Mouse (Mus musculus) cerebellum, postnatal 36 days (tissue): ENCODE measurements around the gene Zfp791.
A peak's percentile ranks its signal among the peaks of the same experiment; 100 is the strongest.
"Not testable (repeated sequence)": the region's sequence is repeated elsewhere in the genome, so short reads cannot be mapped to it uniquely, and the experiment has no call there.

Experiments used
- DNase-seq, 2 experiments: peaks; one replicate each; pipeline ENCODE4 v3.0.0; 2021 to 2022; ENCODE audit warnings: mixed read lengths in 2 of 2

The Zfp791 gene

DNA sequence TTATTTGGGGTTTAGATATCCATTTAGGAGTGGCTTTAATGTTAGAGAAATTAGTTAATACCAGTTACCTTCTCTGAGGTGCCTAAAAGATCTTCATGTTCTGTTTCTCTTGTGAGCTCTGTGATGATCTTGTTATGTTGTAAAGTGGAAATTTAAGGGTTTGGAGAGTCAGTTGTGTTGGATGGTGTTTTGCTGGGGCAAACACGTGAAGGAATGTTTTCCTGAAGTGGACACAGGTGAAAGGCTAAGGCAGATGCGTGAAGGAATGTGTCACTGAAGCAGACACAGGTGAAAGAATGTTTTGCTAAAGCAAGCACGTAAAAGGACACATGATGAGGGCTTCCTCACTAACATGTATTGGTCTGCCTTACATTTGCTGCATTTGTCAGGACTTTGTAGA lies at the start of gene Zfp791:
Zfp791 (minus strand) TSS at position 101 of the 400 bp plus-strand sequence.
- no peak for DNase-seq

DNA sequence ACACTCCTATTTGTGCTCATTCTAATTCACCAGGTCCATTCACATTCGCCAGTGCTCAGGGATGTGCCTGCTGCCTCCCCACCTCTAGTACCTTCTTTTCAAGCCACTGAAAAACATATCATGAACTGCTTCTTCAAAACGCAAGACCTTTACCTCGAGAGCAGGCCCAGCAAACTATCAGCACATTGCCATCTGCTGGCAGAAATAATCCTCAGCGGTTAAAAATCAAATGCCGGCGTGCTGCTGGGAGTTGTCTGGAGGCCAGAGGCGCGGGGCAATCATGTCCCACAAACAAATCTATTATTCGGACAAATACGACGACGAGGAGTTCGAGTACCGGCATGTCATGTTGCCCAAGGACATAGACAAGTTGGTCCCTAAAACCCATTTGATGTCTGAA lies 48.4 kb upstream of the Zfp791 start:
- DNase-seq: peak; percentile 33 to 47

DNA sequence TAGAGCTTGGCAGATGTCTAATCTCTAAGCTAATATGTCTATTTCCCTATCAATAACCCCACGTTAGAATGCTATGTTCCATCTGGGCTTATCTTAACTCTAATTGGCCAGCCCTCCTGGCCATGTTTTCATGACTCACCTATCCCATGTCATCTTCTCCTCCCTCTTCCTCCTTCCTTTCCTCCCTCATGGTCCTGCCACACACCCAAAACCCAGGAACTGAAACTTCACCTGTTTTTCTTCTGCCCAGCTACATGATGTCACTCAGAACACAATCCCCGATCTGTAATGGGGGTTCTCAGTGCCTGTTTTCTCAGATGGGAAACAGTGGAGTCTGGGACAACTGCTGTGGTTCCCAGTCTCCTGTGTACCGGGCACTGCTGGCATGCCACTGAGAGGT lies 28.7 kb upstream of the Zfp791 start, which contains the start of gene Cks1brt:
Cks1brt (plus strand) TSS at position 301 of the 400 bp plus-strand sequence.
- DNase-seq: no peak

DNA sequence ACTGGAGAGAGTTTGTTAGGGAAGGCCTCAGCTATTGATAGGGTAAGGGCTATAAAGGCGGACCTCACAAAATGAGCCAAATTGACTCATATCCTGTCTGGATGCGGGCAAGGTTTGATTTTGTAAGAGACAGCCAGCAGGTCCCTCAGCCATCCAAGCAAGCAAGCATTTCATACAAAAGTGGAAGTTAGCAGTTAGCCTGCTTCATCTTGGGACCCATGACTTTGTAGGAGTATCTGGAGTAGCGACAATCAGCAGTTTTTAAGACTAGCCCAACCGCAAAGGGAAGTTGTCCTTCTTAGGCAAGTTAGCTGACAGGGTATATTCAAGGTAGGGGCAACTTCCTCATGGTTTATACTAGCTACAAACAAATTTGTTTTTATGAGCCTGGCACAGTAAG lies 19.6 kb upstream of the Zfp791 start:
- DNase-seq: no peak

DNA sequence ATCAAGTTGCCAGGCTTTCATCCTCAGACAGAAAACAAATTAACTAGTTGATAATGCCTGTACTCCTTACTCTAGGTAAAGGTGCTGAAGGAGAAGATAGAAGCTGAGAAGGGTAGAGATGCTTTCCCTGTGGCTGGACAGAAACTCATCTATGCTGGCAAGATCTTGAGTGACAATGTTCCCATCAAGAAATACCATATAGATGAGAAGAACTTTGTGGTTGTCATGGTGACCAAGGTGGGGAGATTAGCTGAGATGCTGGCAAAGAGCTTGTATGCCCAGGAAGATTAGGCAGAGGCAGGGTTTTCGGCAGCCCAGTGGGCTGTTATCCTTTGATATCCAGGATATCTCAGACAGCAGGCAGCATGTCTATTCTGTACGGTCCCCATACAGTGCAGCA lies 12.8 kb upstream of the Zfp791 start:
- not testable (repeated sequence) for DNase-seq

DNA sequence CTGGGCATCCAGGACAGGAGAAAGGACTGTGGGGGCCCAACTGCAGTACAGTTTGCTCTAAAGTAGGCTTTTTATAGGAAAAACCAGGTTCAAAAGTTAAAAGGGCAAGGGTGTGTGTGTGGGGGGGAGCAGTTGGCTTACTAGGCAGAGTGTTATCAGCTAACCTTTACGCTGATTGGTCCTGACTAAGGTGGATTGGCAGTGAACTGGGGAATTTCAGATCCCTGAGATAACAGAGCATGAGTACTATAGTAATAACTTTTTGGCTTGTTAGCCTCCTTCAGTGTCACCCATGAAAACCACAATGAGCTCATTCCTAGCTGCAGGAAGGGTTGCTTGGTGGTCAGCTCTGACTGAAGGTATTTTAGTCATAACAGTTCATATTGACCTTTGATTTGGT lies 9.4 kb upstream of the Zfp791 start:
- no peak for DNase-seq

DNA sequence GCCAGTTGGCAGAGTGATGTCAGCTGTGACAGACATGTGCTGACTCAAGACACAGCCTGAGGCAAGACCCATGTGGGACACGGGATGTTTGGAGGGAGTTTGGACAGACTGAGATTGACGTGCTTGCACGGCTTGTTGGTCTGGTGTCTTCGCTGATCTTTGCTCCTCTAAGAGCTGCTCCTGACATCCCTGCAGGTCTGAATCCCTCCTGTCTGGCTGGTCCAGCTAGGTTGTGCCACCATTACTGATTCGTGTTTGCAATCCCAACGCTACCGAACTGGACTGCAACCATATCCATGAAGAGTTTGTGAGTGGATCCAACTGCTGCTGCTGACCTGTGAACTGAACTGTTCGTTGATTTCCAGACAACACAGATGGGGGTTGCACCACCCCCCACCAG lies 796 bp upstream of the Zfp791 start:
- no peak for DNase-seq

DNA sequence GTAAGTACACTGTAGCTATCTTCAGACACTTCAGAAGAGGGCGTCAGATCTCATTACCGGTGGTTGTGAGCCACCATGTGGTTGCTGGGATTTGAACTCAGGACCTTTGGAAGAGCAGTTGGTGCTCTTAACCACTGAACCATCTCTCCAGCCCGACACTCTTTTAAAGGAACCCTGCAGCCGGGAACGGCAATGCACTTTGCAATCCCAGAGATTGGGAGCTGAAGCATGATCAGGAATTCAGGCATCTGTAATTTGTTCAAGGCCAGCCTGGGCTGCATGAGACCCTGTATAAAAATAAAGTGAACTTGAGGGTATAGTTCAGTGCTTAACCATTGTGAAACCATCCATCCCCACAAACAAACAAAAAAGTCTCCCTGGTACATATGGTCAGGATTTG lies 2.6 kb downstream of the Zfp791 start:
- not testable (repeated sequence) for DNase-seq

DNA sequence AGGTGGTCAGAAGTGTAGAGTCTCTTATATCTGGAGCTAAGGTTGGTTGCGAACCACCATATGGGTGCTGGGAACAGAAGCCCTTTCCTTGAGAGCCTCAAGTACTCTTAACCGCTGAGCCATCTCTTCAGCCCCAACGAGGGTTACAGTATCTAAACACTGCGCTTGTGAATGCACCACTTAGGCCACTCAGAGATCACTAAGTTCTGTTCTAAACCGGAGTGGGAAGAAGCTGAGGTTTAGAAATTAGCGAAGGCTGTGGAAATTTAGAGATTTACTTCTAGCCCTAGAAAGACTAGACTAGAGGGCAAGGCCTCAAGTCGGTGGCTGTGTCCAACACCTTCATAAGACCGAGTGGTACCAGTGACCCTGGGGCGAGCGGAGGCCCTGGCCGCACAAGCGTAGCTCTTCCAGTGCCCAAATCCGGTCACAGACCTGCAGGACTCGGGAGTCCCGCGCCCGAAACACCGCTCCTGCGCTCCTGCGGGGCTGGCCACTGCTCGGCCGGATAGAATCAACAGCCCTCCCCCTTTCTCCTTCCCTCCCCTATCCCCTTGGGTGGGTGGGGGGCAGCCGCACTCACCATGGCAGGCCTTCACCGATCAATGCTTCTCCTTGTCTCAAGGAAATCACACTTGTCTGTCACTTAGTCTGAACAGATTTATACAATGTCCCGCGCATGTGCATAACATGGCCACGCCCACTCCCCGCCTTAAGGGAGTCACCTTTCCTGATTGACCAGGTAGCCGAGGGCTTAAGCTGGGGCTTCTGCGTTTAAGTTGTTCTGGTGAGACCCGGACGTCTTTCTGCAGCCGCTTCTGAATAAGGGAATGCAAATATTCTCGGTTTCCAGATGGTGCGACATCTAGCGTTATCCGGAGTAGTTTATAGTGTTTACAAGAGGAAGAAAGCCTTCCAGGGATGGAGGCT lies 3.6 kb downstream of the Zfp791 start:
- peak; percentile 87 for DNase-seq

DNA sequence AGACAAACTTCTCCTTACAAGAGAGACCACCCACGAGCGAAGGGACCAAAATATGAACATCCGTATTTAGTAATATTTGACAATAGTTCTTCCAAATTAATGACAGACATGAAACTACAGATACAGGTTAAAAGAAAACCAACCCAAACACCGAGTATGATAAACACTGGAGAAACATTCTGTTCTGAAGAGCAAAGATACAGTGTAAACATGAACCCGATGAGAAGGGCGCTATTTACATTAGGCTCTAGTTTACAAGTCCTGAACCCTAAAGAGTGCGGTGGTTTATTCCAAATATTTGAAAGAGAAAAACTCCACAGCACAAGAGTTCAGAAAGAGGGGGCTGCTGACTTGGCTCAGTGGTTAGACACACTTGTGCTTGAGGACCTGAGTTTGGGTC lies 5.9 kb downstream of the Zfp791 start:
- DNase-seq: no peak

DNA sequence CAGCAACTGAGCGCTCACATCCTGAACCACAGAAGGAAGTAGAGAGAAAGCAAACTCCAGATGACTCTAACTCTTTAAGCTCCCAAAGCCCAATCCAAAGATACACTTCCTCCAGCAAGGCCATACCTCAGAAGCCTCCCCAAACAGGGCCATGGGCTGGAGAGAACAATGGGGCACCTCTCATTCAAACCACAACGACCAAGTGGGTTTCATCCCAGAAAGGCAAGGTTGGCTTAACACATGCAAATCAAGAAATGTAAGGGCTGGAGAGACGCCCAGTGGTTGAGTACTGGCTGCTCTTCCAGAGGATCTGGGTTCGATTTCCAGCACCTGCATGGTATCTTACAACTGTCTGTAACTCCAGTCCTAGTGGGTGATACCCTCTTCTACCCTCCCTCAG lies 7.4 kb downstream of the Zfp791 start:
- no peak for DNase-seq

DNA sequence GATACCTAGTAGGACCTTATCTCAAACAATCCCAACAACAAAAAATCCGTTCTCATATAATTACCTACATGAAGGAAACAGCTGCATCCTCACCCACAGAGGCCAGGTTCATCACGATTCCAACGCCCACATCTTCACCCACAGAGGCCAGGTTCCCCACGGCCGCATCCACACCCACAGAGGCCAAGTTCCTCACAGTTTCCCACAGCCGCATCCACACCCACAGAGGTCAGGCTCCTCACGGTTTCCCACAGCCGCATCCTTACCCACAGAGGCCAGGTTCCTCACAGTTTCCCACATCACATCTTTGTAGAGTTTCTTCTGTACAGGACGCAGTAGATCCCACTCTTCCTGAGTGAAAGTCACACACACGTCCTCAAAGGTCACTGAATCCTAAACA lies 9.7 kb downstream of the Zfp791 start:
- DNase-seq: no peak

DNA sequence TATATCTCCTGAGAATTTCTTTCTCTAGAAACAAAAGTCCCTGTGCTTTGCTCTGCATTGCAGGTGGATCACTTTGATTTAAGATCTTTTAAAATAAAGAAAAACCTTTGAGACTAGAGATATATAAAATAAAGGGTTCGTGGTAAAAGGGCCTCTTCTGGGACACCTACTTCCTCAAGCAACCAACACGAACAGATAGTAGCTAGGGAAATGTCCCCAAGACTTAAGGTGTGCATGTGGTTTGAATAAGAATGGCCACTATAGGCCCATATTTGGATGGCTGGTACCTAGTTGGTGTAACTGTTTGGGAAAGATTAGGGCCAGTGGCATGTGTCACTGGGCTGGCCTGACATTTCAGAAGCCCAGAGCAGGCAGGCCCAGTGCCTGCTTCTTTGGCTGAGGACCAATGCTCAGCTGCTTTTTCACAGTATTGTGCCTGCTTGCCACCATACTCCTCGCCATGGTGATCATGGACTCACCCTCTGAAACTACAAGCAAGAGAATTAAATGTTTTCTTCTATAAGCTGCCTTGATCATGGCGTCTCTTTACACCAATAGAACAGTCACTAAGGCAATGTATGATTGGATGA lies 22.7 kb downstream of the Zfp791 start:
- DNase-seq: no peak

DNA sequence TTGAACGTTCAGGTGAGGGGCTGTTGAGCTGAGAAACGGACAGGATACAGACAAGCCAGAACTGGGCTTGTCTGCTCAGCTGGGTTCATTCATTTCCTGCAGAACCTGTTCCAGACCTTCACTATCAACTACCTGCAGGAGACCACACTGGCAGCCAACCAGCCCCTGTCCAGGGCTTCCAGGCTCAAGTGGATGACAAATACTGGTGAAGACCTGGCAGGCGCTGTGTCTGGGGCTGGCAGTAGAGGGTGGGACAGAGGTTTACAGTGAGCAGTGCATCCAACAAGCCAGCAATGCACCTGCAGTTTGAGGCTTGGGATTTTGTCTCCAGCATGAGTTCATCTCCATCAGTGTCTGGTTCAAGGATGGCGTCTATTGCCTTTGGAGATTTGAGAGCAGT lies 26.0 kb downstream of the Zfp791 start:
- DNase-seq: no peak

DNA sequence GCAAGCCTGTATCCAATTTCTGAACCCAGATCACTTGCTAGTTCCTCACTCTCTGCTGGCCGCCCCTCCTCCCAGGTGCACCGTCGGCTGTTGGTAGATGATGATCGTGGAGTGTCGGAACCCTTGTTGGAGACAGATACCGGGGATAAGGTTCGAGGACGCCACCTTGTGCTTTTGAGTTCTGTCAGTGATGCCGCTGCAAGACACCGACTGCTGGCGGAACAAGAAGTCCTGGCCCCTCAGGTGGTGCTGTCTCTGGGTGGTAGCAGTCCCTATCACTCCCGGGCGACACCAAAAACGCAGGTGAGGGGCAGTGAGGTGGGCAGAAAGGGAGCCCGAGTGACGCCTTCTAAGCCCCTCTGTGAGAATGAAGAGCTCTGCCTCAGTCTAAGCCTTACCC lies 26.7 kb downstream of the Zfp791 start:
- no peak for DNase-seq

DNA sequence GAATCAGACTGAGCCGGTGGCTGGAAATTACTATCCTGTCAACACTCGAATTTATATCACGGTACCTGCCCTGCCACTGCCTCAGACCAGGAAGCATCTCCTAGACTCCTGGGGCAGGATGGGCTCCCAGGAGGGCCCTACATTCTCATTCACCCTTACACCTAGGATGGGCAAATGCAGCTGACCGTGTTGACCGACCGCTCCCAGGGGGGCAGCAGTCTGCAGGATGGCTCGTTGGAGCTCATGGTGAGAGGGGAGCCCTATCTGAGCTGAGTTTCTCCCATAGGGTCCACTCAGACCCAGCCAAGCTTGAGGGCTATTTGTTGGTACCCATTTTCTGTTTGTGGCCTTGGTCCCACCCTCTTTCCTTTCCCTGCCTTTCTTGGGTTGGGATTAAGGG lies 27.3 kb downstream of the Zfp791 start:
- no peak for DNase-seq

DNA sequence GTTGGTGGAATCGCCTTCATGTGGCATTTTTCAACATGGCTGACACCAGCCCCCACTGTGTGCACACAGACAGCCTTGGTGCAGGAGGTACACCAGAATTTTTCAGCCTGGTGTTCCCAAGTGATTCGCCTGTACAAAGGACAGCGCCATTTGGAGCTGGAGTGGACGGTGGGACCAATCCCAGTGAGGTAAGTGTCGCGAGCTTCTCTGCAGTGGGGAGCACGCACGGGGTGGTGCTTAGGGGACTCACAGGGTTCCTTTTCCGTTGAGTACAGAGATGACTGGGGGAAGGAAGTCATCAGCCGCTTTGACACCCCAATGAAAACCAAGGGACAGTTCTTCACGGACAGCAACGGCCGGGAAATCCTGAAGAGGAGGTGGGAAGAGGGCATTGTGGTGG lies 27.8 kb downstream of the Zfp791 start:
- no peak for DNase-seq

DNA sequence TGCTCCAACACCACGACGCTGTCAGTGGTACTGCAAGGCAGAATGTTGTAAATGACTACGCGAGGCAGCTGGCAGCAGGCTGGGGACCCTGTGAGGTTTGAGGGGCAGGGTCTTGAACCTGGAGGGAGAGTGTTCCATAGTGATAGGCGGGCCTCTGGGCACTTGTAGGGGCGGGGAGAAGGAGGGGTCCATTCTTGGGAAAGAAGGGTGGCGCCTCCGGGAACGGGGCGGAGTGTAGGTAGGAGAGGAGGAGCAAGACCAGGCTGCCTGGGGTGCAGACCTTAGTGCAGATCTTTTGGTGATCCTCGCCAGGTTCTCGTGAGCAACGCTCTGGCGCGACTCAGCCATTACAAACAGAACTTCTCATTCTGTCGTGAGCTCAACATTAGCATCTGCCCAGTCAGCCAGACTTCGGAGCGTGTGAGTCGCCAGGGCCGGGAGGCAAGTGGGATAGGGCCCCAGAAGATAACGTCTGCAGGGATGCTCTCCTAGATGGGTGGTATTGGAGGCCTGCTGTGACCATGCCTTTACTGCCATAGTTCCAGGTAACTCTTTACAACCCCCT lies 31.3 kb downstream of the Zfp791 start:
- DNase-seq: no peak

DNA sequence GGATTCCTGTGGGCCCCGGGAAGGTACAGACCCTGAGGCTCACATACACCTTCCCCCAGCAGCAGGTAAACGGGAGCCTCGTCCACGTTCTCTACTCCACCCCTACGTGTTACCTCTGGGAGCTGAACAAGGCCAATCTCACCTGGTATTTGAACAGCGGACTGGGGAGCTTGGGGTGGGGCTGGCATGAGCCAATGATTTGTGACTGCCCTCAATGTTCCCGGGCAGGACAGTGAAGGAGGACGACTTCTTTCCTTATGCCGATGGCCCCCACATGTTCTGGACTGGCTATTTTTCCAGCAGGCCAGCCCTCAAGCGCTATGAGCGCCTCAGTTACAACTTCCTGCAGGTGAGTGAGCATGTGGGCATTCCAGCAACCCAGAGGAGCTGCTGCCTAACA lies 32.0 kb downstream of the Zfp791 start:
- DNase-seq: no peak

DNA sequence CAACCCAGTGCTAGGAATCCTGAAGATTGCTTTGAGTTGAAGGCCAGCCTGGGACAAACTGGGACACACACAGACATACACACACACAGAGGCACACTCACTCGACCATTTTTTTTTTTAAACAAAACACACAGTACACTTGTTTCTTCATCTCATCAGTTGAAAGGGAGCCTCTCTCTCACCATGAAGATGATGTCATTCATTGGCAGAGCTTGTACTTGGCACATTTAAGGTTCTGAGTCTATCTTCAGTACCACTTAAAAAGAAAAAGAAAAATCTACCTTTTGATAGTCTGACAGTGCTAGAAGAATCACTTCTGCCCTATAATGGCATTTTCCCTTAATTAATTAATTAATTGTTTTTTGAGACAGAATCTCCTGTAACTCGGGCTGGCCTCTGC lies 34.1 kb downstream of the Zfp791 start:
- DNase-seq: no peak

DNA sequence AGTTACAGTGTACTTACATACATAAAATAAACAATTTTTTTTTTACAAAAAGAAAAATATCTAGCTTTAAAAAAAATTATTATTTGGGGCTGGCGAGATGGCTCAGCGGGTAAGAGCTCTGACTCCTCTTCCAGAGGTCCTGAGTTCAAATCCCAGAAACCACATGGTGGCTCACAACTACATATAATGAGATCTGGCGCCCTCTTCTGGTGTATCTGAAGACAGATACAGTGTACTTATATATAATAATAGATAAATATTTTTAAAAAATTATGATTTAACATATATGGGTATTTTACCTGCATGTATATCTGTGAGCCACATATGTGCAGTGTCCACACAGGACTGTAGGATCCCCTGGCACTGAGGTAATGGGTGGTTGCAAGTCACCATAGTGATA lies 36.7 kb downstream of the Zfp791 start:
- no peak for DNase-seq

DNA sequence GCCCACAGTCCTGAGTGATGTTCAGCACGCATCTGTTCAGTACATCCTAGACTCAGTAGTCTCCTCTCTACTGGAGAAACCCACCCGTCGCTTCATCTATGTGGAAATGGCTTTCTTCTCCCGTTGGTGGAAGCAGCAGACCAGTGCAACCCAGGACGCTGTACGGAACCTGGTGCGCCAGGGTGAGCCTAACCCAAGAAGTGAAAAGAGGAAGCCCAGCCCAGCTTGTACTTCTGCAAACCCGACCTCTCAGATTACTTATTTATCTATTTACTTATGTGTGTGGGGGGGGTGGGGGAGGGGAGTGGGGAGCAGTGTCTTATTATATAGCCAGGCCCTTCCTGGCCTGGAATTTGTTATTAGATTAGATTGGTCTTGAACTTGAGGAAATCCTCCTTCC lies 38.3 kb downstream of the Zfp791 start:
- no peak for DNase-seq

DNA sequence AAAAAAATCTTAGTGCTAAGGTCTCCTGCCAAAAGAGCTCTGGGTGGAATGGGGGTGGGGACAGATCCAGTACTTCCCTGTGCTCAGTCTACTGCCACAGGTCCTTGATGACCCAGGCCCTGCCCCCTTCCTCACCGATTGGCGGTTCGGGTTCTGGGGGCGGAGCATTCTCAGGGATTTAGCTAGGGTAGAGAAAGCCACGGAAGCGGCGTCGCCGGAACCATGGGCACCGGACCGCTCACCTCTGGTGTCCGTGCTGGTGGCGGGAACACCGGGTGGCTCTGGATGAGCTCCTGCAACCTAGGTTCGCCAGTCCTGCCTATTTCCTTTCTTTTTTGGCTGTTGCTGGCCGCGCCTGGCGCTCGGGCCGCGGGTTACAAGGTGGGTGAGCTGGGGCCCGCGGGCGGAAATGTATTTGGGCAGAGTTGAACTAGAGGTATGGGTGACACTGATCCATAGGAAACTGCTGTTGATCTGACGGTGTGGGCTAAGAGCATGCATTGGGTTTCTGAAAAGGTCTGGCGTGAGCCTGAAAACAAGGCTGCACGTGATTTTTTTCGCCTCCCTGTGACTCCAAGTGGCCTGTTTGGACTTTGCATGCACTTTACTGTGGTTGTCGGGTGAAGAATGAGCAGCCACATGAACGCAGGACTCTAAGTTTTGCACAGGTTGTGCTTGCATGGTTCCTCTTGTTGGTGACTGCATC lies 39.6 kb downstream of the Zfp791 start, which contains the start of gene Man2b1:
Man2b1 (plus strand) TSS at position 163 of the 706 bp plus-strand sequence.
- DNase-seq: peak; percentile 83 to 87
